10 mouse cellular contexts compared by ENCODE assay signal in the genomic region with DNA sequence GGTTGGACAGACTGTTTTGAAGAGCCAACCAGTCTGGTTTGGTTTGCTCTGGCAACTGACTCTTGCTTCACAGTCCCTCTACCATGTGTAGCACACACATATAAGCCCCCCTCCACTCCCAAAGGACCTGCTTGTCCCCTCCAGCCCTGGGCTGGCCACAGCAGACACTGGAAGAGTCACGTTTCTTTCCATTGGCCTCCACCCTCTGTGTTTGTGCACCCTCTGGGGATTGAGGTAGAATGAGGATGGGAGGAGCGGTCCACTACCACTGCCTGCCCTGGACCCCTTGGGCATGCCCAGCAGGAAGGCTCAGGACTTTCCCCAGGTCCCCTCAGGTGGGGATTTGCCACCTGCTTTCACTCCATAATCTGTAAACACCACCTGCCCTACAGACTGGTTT. TPM values are rescaled to one million over a fixed set of nuclear protein-coding genes. Genes with fewer than 3 reads are reported as not detected.
DNase-seq lines count a peak whose midpoint lies in the region; ATAC-seq and TF ChIP-seq lines count a peak whose summit lies in the region.
"Had no signal": no experiment of that assay in that cellular context is flagged by ENCODE, and none has a peak within 500 bp of the region (broad histone marks: within the 10 kb centered on the region; RNA-seq: fewer than 3 reads in every experiment).

No protein-coding gene starts in this region.

- no peaks in the 10 kb centered on the region for H3K36me3 ChIP-seq in heart, adult 2 months (ENCODE audit: control insufficient read depth, insufficient read depth, low read length)
- H3K36me3 ChIP-seq in hindbrain, embryonic 10.5 days: 0 out of 2 replicates have a peak, but pooled peaks cover 3% of the 10 kb centered on the region
- no peaks in the 10 kb centered on the region for H3K36me3 ChIP-seq in liver, embryonic 16.5 days (ENCODE audit: control insufficient read depth, insufficient read depth)

- no peaks in the 10 kb centered on the region for H3K79me2 ChIP-seq in heart, adult 2 months (replicated peaks; ENCODE audit: control insufficient read depth, insufficient read depth, low read length)

- intact Hi-C loops in heart, adult 2 months (cut with DNase I): no loop called here
- intact Hi-C loops in heart, postnatal 14 days (cut with DNase I): loop anchor here (5.0 kb wide), 1 partner anchor 49 kb away; no protein-coding TSS in a partner anchor

- H3K27ac ChIP-seq in heart, adult 2 months: peak overlapping the region; percentile 26
- H3K27ac ChIP-seq in hindbrain, embryonic 10.5 days: no peak overlapping the region
- H3K27ac ChIP-seq in liver, embryonic 16.5 days (ENCODE audit: low read length): peak overlapping the region; percentile 34; the same call in 1 of the 2 replicates
- H3K27ac ChIP-seq: macrophage had no signal

- TF ChIP-seq POLR2A in heart, adult 2 months (IDR thresholded peaks at IDR 0.05; ENCODE audit: insufficient read depth, low read depth, low read length): no peak

- no peaks in the 10 kb centered on the region for H3K27me3 ChIP-seq in heart, adult 2 months (ENCODE audit: control insufficient read depth, insufficient read depth, low read length)
- H3K27me3 ChIP-seq in hindbrain, embryonic 10.5 days (ENCODE audit: insufficient read depth, poor library complexity, severe bottlenecking): peaks cover 18% of the 10 kb centered on the region
- H3K27me3 ChIP-seq in liver, embryonic 16.5 days (ENCODE audit: control insufficient read depth, insufficient read depth, low read depth, low read length): no peaks in the 10 kb centered on the region

- H3K9me3 ChIP-seq in hindbrain, embryonic 10.5 days: no peaks in the 10 kb centered on the region
- H3K9me3 ChIP-seq in liver, embryonic 16.5 days (replicated peaks; ENCODE audit: control insufficient read depth, low read length): no peaks in the 10 kb centered on the region

- no peak for DNase-seq in heart, adult 2 months
- DNase-seq in heart, postnatal 14 days: no peak
- no peak for DNase-seq in hindbrain, embryonic 10.5 days (ENCODE audit: low spot score)
- DNase-seq in urinary bladder, postnatal 4 days (ENCODE audit: low spot score in 2 of 2): no peak
- no peak for DNase-seq in adrenal gland, adult 8-10 months
- DNase-seq in layer of hippocampus, adult 8-10 months (ENCODE audit: low spot score in 2 of 2): no peak
- DNase-seq: B cell, adult 2 months had no signal

- H3K4me3 ChIP-seq in heart, adult 2 months: no peak overlapping the region
- peak overlapping the region; percentile 75 for H3K4me3 ChIP-seq in hindbrain, embryonic 10.5 days
- H3K4me3 ChIP-seq in liver, embryonic 16.5 days (ENCODE audit: low read depth, low read length): peak overlapping the region; percentile 81

- no peak for TF ChIP-seq EP300 in heart, adult 2 months (IDR thresholded peaks at IDR 0.05; ENCODE audit: insufficient read depth, low read depth, low read length)

- H3K4me1 ChIP-seq in heart, adult 2 months (ENCODE audit: control insufficient read depth, insufficient read depth, low read length): peaks cover 3% of the 10 kb centered on the region
- peaks cover 47% of the 10 kb centered on the region for H3K4me1 ChIP-seq in hindbrain, embryonic 10.5 days (replicated peaks)
- H3K4me1 ChIP-seq in liver, embryonic 16.5 days (ENCODE audit: control insufficient read depth, low read depth, low read length): peaks cover 33% of the 10 kb centered on the region

- 69% methylated on average over 2 of the region's 2 CpGs for WGBS in heart, adult 2 months
- 50% methylated on average over 2 of the region's 2 CpGs for WGBS in hindbrain, embryonic 10.5 days
- WGBS in liver, embryonic 16.5 days (ENCODE audit: insufficient replicate concordance): 59% methylated on average over 2 of the region's 2 CpGs

- ATAC-seq in common myeloid progenitor, adult 5-6 weeks (replicated peaks; ENCODE audit: low read depth, poor library complexity, severe bottlenecking): 0 out of 2 replicates have a peak, but pooled peaks have one; percentile 0
- no peak for ATAC-seq in liver, embryonic 16.5 days (ENCODE audit: low read depth)

- TF ChIP-seq CTCF in heart, adult 2 months (IDR thresholded peaks at IDR 0.05): no peak

- H3K4me2 ChIP-seq in liver, embryonic 16.5 days (ENCODE audit: low read depth, low read length): peak overlapping the region; percentile 98

- H3K9ac ChIP-seq in heart, adult 2 months (ENCODE audit: low read depth, low read length): no peak overlapping the region
- H3K9ac ChIP-seq in liver, embryonic 16.5 days (ENCODE audit: low read depth, low read length): peak overlapping the region; percentile 41

RNA-seq across cellular contexts. Expression of a gene that starts 1.8 kb away (rescaled TPM):
- 1 to 10 TPM; 9.0 to 9.7 TPM for total RNA-seq in heart, adult 2 months (2021)
- polyA plus RNA-seq in heart, adult 2 months (2012; rRNA removed): 8.5 and 9.6 TPM in 2 replicates
- total RNA-seq in heart, postnatal 14 days (2021): 10 to 100 TPM; 12.3 to 13.7 TPM
- 6.3 and 7.8 TPM in 2 replicates for total RNA-seq in common myeloid progenitor, adult 5-6 weeks (2017)
- 6.8 and 8.3 TPM in 2 replicates for polyA plus RNA-seq in hindbrain, embryonic 10.5 days (2016; fragmentation: Nextera tagmentation; extraction: Ambion mirVana)
- 3.2 and 3.7 TPM in 2 replicates for polyA plus RNA-seq in liver, embryonic 16.5 days (2015; fragmentation: Nextera tagmentation; extraction: Ambion mirVana)
- total RNA-seq in adrenal gland, adult 8-10 months (2022): 10 to 100 TPM; 22.0 to 35.1 (median 28.0) TPM
- 10 to 100 TPM; 24.7 to 30.4 (median 28.1) TPM for total RNA-seq in layer of hippocampus, adult 8-10 months (2022)
